Mouse (Mus musculus): ENCODE data around the gene Pusl1. TPM values are rescaled to one million over a fixed set of nuclear protein-coding genes. Genes with fewer than 3 reads are reported as not detected.
A peak's percentile ranks its signal among the peaks of the same experiment; 100 is the strongest.

The Pusl1 gene
- total RNA-seq, 1 experiment from 2014 or later, result 10.1 TPM

DNA sequence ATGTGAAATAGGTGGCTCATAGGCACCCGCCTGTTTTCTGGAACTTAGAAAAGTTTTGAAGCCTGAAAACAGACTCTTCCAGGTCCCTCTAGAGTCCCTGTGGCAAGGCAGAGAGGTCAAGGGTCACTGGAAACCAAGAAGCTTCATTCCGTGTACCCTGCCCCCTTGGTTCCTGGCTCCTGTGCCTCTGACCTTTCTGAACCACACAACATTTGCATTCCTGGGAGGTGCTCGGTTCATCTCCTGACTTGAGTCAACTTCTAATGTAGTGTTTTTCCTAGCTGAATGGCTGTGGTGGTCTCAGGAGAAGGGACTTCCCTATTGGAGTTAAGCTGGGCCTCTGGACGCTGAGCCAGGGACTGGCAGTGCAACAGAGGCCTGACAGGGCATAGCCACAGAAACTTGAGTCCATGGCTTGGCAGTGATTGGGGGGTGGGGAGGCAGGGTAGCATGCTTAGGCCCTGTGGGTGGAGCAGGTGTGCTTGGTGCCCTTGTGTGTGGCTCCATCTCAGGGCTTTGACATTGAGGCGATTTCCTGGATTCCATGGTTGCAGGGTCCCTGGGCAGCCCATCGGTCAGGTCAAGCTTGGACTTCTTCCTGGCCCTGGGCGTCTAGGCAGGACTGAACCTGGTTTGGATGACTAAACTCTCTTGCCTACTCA lies 43.0 kb downstream of the Pusl1 start:
- no peak for ATAC-seq (ENCODE audit: extremely low read depth, insufficient number of reproducible peaks, low FRiP score, poor library complexity, severe bottlenecking)

DNA sequence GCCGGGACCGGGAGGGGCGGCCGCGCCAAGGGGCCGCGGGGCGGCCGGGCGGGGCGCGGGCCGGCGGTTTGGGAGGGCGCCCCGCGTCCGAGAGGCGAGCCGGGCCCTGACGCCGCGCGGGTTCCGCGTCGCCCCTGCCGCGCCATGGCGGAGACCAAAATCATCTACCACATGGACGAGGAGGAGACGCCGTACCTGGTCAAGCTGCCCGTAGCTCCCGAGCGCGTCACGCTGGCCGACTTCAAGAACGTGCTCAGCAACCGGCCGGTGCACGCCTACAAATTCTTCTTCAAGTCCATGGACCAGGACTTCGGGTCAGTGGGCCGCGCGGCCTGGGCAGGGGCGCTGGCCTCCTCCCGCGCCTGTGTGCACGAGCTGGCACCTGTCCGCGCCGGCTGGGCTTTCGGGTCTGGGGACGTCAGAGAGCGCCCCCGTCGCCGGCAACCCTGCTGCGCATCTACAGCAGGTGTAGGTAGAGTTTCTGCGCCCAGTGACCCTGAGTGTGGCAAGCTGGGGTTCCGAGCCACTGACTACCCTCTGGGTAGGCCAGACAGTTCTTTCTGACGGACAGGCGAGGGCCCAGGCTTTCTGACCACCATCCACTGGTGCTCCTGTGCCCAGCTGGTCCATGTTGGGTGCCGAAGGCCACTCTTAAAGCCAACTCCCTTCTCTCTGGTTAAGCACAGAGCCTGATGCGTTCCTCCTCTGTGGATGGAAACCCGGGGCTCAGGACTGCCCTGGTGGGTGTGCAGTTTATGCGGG lies 43.8 kb downstream of the Pusl1 start:
- peak; percentile 28; the same call in 1 of the 2 replicates for ATAC-seq (ENCODE audit: extremely low read depth, insufficient number of reproducible peaks, low FRiP score, poor library complexity, severe bottlenecking)

DNA sequence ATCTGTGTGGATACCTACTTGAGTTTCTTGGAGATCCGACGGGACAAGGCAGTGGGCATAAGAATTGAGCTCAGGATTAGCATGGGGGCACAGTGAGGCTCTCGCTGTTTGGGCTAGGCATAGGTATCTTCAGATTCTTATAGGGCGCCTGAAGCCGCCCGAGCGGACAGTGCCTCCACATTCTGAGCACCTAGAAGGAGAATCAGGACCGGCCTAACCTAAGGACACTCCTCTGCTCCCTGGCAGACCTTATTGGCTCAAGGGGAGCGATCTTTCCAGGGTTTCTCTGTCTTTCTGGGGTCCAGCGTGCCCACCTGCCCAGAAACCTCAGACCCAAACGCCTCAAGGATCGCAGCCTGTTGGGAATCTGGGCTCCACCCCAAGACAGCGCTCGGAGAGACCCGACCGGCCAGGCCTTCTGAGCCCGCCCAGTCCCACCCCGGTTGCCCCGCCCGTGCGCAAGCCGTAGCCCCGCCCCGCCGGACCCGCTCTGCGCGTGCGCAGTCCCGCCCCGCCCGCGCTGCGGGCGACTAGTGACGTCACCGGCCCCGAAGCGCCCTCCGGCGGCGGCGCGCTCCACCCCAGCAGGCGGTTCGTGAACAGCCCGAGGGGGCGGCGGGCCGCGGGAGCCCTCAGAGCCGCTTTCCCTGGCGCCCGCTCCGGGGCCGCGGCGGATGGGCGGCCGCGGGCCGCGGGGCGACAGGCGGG lies 44.6 kb downstream of the Pusl1 start, which contains the start of gene Dvl1:
Gene Dvl1, plus strand, starts transcription at position 532 of the 708 bp plus-strand sequence.
- ATAC-seq (ENCODE audit: extremely low read depth, insufficient number of reproducible peaks, low FRiP score, poor library complexity, severe bottlenecking), result peak; percentile 67

DNA sequence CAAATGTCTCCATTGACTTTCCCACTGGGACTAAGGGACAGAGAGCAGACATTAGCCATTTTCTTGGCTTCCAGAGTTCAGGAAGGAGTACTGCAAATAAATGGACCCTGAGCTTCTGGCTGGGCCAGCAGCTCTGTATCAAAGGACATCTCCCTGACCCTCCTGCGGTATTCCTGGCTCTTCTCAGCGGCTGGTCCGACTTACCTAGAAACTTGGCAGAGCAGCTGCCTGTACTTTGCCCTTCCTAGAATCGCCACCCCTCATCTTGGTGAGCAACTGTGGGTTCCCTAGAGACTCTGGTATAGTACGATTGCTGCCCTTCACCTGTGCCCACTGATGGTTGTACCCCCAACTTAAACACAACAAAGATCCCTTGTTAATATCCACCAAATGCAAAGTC lies 48.4 kb downstream of the Pusl1 start:
- no peak for ATAC-seq (ENCODE audit: extremely low read depth, insufficient number of reproducible peaks, low FRiP score, poor library complexity, severe bottlenecking)

DNA sequence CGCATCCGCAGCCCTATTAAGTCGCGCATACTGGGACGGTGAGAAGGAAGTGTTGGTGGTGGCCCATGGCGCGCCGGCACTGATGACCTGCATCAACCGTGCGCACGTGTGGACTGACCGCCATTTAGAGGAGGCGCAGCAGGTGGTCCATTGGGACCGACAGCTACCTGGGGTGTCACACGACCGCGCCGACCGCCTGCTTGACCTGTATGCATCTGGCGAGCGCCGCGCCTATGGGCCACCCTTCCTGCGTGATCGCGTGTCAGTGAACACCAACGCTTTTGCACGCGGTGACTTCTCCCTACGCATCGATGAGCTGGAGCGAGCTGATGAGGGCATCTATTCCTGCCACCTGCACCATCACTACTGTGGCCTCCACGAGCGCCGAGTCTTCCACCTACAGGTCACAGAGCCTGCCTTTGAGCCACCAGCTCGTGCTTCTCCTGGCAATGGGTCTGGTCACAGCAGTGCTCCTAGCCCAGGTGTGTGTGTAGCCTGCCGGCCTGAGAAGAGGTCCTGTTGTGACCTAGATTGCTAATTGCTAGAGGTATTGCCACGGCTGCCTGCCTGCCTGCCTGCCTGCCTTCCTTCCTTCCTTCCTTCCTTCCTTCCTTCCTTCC lies 49.8 kb downstream of the Pusl1 start:
- no peak for ATAC-seq (ENCODE audit: extremely low read depth, insufficient number of reproducible peaks, low FRiP score, poor library complexity, severe bottlenecking)

DNA sequence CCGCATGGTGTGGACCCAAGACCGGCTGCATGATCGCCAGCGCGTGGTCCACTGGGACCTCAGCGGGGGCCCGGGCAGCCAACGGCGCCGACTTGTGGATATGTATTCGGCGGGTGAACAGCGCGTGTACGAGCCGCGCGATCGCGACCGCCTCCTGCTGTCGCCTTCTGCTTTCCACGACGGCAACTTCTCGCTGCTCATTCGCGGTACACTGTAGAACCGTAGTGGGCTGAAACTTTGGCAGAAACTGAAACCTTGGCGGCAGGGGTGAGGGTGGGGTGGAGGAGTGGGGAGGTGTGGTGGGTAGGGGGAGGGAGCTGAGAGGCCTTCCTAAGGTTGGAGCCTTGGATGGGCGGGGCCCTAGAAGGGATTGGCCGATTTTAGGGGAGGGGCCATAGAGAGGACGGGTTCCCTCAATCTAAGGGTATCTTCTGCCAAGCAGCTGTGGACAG lies 50.6 kb downstream of the Pusl1 start:
- peak; percentile 68 for ATAC-seq (ENCODE audit: extremely low read depth, insufficient number of reproducible peaks, low FRiP score, poor library complexity, severe bottlenecking)

DNA sequence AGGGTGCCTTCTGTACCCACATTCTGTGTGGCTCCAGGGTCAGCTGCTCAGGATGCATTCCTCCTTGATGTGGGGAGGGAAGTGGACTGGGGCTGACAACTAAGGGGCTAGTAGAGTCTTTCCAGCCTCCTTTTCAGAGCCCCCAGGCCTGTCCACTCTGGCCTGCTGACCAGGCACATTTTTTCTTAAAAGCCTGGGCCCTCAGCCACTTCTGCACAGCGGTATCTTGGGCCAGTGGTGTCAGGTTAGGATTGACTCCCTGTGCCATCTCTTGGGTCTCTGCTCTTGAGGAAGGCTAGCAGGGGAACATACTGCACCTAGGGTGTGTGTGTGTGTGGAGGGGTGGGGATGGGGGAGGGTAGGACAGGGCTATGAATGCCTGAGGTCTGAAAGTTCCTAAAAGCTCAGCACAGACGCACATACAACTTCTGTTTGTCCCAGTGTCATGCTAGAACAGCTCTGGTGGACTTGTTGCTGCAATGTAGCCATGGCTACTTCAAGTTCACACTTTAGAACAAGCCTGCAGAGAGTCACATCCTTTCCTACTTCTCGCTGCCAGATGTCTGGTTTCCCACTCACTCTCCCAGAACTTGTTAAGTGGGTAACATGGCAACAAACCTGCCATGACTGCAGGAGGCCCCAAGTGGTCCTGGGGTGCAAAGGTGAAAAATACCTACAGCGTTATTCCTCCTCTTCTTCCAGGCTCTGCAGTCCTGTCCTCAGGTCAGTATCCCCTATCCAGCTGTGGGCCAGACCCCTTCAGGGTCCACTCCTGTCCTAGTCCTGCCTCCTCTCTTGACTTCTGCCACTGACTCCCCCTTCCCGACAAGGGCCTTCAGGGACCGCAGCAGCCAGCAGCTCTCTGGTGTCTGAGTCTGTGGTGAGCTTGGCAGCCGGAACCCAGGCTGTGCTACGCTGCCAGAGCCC lies 51.2 kb downstream of the Pusl1 start:
- no peak for ATAC-seq (ENCODE audit: extremely low read depth, insufficient number of reproducible peaks, low FRiP score, poor library complexity, severe bottlenecking)

DNA sequence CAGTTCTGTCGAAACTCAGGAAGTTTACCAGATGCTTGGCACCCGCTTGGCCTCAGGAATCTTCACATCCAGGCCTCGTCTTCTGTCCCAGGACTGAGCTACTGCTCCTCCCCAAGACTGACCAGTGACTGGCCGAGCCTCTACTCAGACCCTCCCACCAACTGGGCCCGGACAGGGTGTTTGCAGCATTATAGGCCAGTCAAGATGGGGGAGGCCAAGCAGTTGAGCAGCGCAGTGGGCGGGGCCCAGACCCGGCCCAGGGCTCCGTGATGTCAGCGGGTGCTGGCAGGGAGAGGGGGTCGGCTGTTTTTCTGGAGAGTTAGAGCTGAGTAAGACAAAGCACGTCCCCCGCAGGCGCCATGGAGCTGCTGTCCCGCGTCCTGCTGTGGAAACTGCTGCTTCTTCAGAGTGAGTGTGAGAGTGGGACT lies 52.1 kb downstream of the Pusl1 start, which contains the start of gene Mxra8:
Gene Mxra8, plus strand, starts transcription at position 198 of the 428 bp plus-strand sequence.
- no peak for ATAC-seq (ENCODE audit: extremely low read depth, insufficient number of reproducible peaks, low FRiP score, poor library complexity, severe bottlenecking)

DNA sequence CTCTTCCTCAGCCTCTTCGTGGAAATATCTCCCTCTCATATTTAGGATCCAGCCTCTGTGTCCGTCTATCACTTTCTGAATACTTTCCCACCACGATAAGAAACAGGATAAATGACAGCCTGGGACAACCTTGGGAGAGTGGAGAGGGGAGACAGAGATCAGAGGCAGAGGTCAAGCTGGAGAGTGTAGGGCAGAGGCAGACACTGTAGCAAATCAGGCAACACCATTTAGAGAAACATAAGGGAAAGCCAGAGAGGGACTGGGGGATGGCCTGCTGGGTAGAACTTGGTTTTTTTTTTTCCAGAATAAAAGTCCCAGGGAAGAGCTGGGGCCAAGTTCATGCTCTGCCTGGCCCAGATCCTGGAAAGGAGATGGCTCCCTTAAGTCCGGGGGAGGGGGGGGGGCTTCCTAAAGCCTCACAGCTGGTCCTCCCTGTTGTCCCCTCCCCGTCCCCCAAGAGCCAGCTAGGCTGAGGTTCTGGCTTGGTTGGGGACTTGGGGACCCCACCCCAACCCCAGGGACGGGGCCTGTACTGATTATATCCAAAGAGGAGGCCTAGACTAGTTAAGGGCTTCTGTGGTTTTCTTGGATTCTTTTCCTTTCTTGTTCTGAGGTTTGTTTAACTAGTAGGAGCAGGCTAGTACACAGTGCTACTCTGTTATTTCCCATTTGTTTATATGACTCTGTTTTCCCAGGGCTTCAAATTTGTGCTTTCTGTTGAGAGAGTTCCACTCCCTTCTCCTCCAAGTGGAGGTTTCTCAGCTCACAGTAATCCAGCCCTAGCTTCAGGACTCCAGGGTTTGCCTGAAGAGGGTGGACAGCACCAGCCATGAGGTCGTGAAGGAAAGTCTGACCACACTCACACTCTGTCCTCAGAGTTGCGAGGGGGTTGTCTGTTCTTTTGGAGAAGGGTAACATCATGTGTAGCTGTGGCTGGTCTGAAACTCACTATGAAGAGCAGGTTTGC lies 53.1 kb downstream of the Pusl1 start:
- no peak for ATAC-seq (ENCODE audit: extremely low read depth, insufficient number of reproducible peaks, low FRiP score, poor library complexity, severe bottlenecking)

Other genes with a start within 250 kb of the Pusl1 start
- gene Gm10563, start 246.4 kb downstream of the Pusl1 start, total RNA-seq (2017), result not detected in 2 replicates
- 0.74 and 0.93 TPM in 2 replicates for gene Mmp23, start 238.4 kb downstream of the Pusl1 start, total RNA-seq (2017)
- gene Mib2, start 222.6 kb downstream of the Pusl1 start, total RNA-seq (2017), result 37.0 and 38.5 TPM in 2 replicates
- 0.23 and 0.37 TPM in 2 replicates for gene Fndc10, start 197.4 kb downstream of the Pusl1 start, total RNA-seq (2017)
- 148 and 173 TPM in 2 replicates for gene Ssu72, start 187.0 kb downstream of the Pusl1 start, total RNA-seq (2017)
- gene Tmem240, start 157.0 kb downstream of the Pusl1 start, total RNA-seq (2017), result 0.12 and 0.61 TPM in 2 replicates
- 41.5 and 55.2 TPM in 2 replicates for gene Atad3a, start 130.7 kb downstream of the Pusl1 start, total RNA-seq (2017)
- gene Vwa1, start 117.1 kb downstream of the Pusl1 start, total RNA-seq (2017), result 0.12 and 0.37 TPM in 2 replicates
- gene Tmem88b, start 105.9 kb downstream of the Pusl1 start, total RNA-seq (2017), result 0.12 TPM in 1 of 2 replicates, not detected in the other
- not detected in 2 replicates for gene Ankrd65, start 101.3 kb downstream of the Pusl1 start, total RNA-seq (2017)
- 30.4 and 33.5 TPM in 2 replicates for gene Mrpl20, start 88.9 kb downstream of the Pusl1 start, total RNA-seq (2017)
- 394 and 410 TPM in 2 replicates for gene Ccnl2, start 79.3 kb downstream of the Pusl1 start, total RNA-seq (2017)
- gene Aurkaip1, start 60.5 kb downstream of the Pusl1 start, total RNA-seq (2017), result 129 and 133 TPM in 2 replicates
- 0.47 and 2.3 TPM in 2 replicates for gene Mxra8, start 52.1 kb downstream of the Pusl1 start, total RNA-seq (2017)
- 32.8 and 39.2 TPM in 2 replicates for gene Dvl1, start 44.4 kb downstream of the Pusl1 start, total RNA-seq (2017)
- gene Tas1r3, start 28.4 kb downstream of the Pusl1 start, total RNA-seq (2017), result 1.4 and 1.8 TPM in 2 replicates
- 2.3 and 10.1 TPM in 2 replicates for gene Cptp, start 22.3 kb downstream of the Pusl1 start, total RNA-seq (2017)
- 25.4 and 26.8 TPM in 2 replicates for gene Ints11, start 22.2 kb downstream of the Pusl1 start, total RNA-seq (2017)
- gene Acap3, start within 50 bp of the Pusl1 start, total RNA-seq (2017), result 15.7 and 17.5 TPM in 2 replicates
- 87.4 and 90.2 TPM in 2 replicates for gene Ube2j2, start 52.0 kb upstream of the Pusl1 start, total RNA-seq (2017)
- gene C1qtnf12, start 70.5 kb upstream of the Pusl1 start, total RNA-seq (2017), result 1.6 and 3.6 TPM in 2 replicates
- gene B3galt6, start 100.9 kb upstream of the Pusl1 start, total RNA-seq (2017), result 2.9 and 3.7 TPM in 2 replicates
- gene Sdf4, start 101.1 kb upstream of the Pusl1 start, total RNA-seq (2017), result 213 and 229 TPM in 2 replicates
- 2.6 and 7.6 TPM in 2 replicates for gene Tnfrsf4, start 122.1 kb upstream of the Pusl1 start, total RNA-seq (2017)
- 18.5 and 22.1 TPM in 2 replicates for gene Tnfrsf18, start 134.4 kb upstream of the Pusl1 start, total RNA-seq (2017)
- not detected in 2 replicates for gene Ttll10, start 167.6 kb upstream of the Pusl1 start, total RNA-seq (2017)
- gene 9430015G10Rik, start 218.2 kb upstream of the Pusl1 start, total RNA-seq (2017), result 32.6 and 33.3 TPM in 2 replicates
- 0.25 and 0.58 TPM in 2 replicates for gene Rnf223, start 238.7 kb upstream of the Pusl1 start, total RNA-seq (2017)